Mouse (Mus musculus): Measurements from ENCODE around the gene Traf1.

DNA sequence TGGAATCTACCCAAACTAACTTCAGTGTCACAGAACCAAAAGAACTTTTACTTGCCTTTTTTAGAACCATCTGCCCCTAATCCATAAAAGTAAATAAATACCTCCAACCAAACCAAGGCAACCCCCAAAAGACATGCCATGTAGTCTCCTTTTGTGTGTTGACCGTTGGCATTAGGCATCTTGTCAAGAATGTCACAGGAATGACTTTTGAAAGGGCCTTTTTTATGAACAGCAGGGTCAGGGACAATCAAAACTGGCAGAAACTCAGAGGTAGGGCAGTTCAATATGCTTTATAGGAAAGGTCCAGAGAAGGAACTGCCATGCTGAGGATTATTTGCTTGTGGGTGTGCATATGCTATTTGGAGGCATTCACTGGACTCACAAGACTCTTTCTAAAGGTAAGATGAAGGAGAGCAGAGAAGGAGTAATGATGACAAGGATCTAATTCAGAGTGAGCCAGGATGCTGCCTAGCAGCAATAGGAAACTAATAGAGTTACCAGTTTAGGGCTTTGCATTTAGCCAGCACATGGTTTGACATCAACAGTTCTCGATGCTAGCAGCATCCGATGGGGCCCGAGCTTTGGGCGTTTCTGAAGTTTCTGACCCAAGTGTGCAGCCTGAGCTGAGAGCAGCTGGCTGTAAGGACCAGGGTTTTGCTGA lies 32.3 kb upstream of the Traf1 start:
- no peak for TF ChIP-seq CTCF (IDR thresholded peaks at IDR 0.05; ENCODE audit: low read depth, low read length)
- TF ChIP-seq GATA1 (IDR thresholded peaks at IDR 0.05; ENCODE audit: borderline replicate concordance, low read length), result no peak
- no peak for TF ChIP-seq TAL1 (conservative IDR thresholded peaks at IDR 0.05; ENCODE audit: low read depth, low read length)
- TF ChIP-seq GATA2 (IDR thresholded peaks at IDR 0.05; ENCODE audit: borderline replicate concordance, low read depth, low read length), result no peak

Measured in G1E (cell line).